In the genomic region with DNA sequence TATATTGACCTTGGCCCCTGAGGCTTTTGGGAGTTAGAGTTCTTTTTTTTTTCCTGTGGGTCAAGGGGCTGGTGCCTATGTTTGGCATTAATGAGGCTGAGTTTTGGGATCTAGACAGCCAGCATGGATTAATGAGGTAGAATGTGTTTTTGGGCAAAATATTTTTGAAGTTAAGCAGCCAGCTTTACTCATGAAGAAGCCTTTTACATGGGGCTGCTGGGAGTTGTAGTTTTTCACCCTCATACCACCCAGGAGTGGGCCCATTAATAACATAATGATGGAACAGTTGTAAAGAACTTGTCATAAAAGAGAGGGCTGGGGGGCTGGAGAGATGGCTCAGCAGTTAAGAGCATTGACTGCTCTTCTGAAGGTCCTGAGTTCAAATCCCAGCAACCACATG, we compare ENCODE assay signal across 23 mouse cellular contexts. TPM values are rescaled to one million over a fixed set of nuclear protein-coding genes. Genes with fewer than 3 reads are reported as not detected.
A peak's percentile ranks its signal among the peaks of the same experiment; 100 is the strongest.
DNase-seq lines count a peak whose midpoint lies in the region; ATAC-seq and TF ChIP-seq lines count a peak whose summit lies in the region.
"Had no signal": no experiment of that assay in that cellular context is flagged by ENCODE, and none has a peak within 500 bp of the region (broad histone marks: within the 10 kb centered on the region; RNA-seq: fewer than 3 reads in every experiment).

No protein-coding gene starts in this region.

- DNase-seq in gastrocnemius, adult 2 months: no peak
- DNase-seq in gastrocnemius, postnatal 25 days: no peak
- no peak for DNase-seq in ES-E14 (ENCODE audit: low read depth, low spot score)
- no peak for DNase-seq in cerebellum, postnatal 4 days (ENCODE audit: low spot score in 2 of 2)
- DNase-seq: adrenal gland, adult 2 months; adrenal gland, postnatal 10 days; adrenal gland, postnatal 25 days; cerebellum, adult 11 months; cerebellum, adult 18-20 months; cerebellum, adult 8-10 months; cerebellum, adult 9-11 months; cerebellum, postnatal 14 days; cerebellum, postnatal 36 days; forebrain, postnatal 0 days had no signal

- no peak overlapping the region for H3K4me2 ChIP-seq in heart, embryonic 11.5 days
- H3K4me2 ChIP-seq: embryonic facial prominence, embryonic 12.5 days; forebrain, embryonic 13.5 days; forebrain, embryonic 15.5 days had no signal

- peak overlapping the region; percentile 93 for H3K27ac ChIP-seq in gastrocnemius, adult 2 months
- H3K27ac ChIP-seq in ES-E14 (ENCODE audit: insufficient read depth, low read depth, low read length, poor library complexity, severe bottlenecking): no peak overlapping the region
- H3K27ac ChIP-seq in heart, embryonic 11.5 days (ENCODE audit: low read depth, low read length): no peak overlapping the region
- H3K27ac ChIP-seq: embryonic facial prominence, embryonic 10.5 days; embryonic facial prominence, embryonic 12.5 days; forebrain, embryonic 13.5 days; forebrain, embryonic 15.5 days had no signal

- ATAC-seq in heart, embryonic 11.5 days (replicated peaks; ENCODE audit: insufficient number of reproducible peaks, low FRiP score, low TSS enrichment): no peak
- ATAC-seq: forebrain, embryonic 13.5 days; forebrain, embryonic 15.5 days had no signal

- H3K4me3 ChIP-seq in gastrocnemius, adult 2 months: no peak overlapping the region
- no peak overlapping the region for H3K4me3 ChIP-seq in ES-E14 (ENCODE audit: insufficient read depth in 1 of 2, low read depth in 1 of 2, low read length in 2 of 2, poor library complexity in 1 of 2, severe bottlenecking in 1 of 2)
- no peak overlapping the region for H3K4me3 ChIP-seq in heart, embryonic 11.5 days (ENCODE audit: low read depth, low read length)
- H3K4me3 ChIP-seq: embryonic facial prominence, embryonic 10.5 days; embryonic facial prominence, embryonic 12.5 days; forebrain, embryonic 13.5 days; forebrain, embryonic 15.5 days had no signal

- no peak for TF ChIP-seq CTCF in gastrocnemius, adult 2 months (IDR thresholded peaks at IDR 0.05)

- intact Hi-C loops in gastrocnemius, adult 2 months (cut with DNase I): no loop called here

- no peaks in the 10 kb centered on the region for H3K27me3 ChIP-seq in heart, embryonic 11.5 days (ENCODE audit: control insufficient read depth, insufficient read depth, low read length)
- H3K27me3 ChIP-seq: embryonic facial prominence, embryonic 12.5 days; forebrain, embryonic 13.5 days; forebrain, embryonic 15.5 days had no signal

- H3K9ac ChIP-seq in ES-E14 (ENCODE audit: insufficient read depth, low read depth, low read length, poor library complexity, severe bottlenecking): no peak overlapping the region
- H3K9ac ChIP-seq in heart, embryonic 11.5 days (ENCODE audit: low read depth, low read length): no peak overlapping the region
- H3K9ac ChIP-seq: embryonic facial prominence, embryonic 12.5 days; forebrain, embryonic 13.5 days; forebrain, embryonic 15.5 days; forebrain, postnatal 0 days had no signal

- H3K9me3 ChIP-seq in ES-E14 (ENCODE audit: control insufficient read depth, insufficient read depth, low read depth, low read length): no peaks in the 10 kb centered on the region
- H3K9me3 ChIP-seq in heart, embryonic 11.5 days (replicated peaks; ENCODE audit: control insufficient read depth, low read length): no peaks in the 10 kb centered on the region
- H3K9me3 ChIP-seq: embryonic facial prominence, embryonic 10.5 days; embryonic facial prominence, embryonic 12.5 days; forebrain, embryonic 13.5 days; forebrain, embryonic 15.5 days; G1E had no signal

- H3K36me3 ChIP-seq in ES-E14 (ENCODE audit: control insufficient read depth, insufficient read depth, low read length, poor library complexity, severe bottlenecking): peaks cover 6% of the 10 kb centered on the region; the same call in 1 of the 2 replicates
- H3K36me3 ChIP-seq in heart, embryonic 11.5 days (ENCODE audit: control insufficient read depth, insufficient read depth, low read length): peaks cover 22% of the 10 kb centered on the region

- peaks cover 1 to 18% of the 10 kb centered on the region in 2 experiments; a peak in 2 of 4 replicates for H3K4me1 ChIP-seq in ES-E14 (ENCODE audit: control insufficient read depth in 2 of 2, insufficient read depth in 2 of 2, low read length in 2 of 2, poor library complexity in 1 of 2)
- peaks cover 5% of the 10 kb centered on the region; the same call in 1 of the 2 replicates for H3K4me1 ChIP-seq in heart, embryonic 11.5 days (ENCODE audit: control insufficient read depth, insufficient read depth, low read length)
- H3K4me1 ChIP-seq: embryonic facial prominence, embryonic 12.5 days; forebrain, embryonic 13.5 days; forebrain, embryonic 15.5 days had no signal

- in situ Hi-C loops in ES-E14 (cut with MboI; ENCODE audit: low sequenced_read_pairs in 2 of 2, unreplicated experiment in 2 of 2): no loop called here

TF ChIP-seq in ES-E14, 5 proteins besides CTCF, POLR2A, EP300 and RAD21:
- TF ChIP-seq CHD2 (IDR thresholded peaks at IDR 0.05; ENCODE audit: low read depth, low read length): no peak
- TF ChIP-seq HCFC1 (IDR thresholded peaks at IDR 0.05; ENCODE audit: borderline replicate concordance, insufficient read depth, low read length): peak; percentile 78

RNA-seq across cellular contexts. Expression of gene Ruvbl2, which starts 8.7 kb away (rescaled TPM):
- total RNA-seq in gastrocnemius, adult 2 months (2021): 10 to 100 TPM; 18.2 to 28.1 TPM
- 10 to 100 TPM; 23.3 to 23.8 TPM for total RNA-seq in gastrocnemius, postnatal 25 days (2021)
- 228 and 281 TPM in 2 replicates for total RNA-seq in ES-E14 (2012; rRNA removed)
- polyA plus RNA-seq in heart, embryonic 11.5 days (2014; fragmentation: Nextera tagmentation; extraction: Ambion mirVana): 98.2 and 104 TPM in 2 replicates

RNA-seq across cellular contexts. Expression of gene Gys1, which starts 11.9 kb away (rescaled TPM):
- 100 to 1,000 TPM; 279 to 365 TPM for total RNA-seq in gastrocnemius, adult 2 months (2021)
- 100 to 1,000 TPM; 243 to 327 TPM for total RNA-seq in gastrocnemius, postnatal 25 days (2021)
- 26.1 and 26.8 TPM in 2 replicates for total RNA-seq in ES-E14 (2012; rRNA removed)
- 99.1 and 106 TPM in 2 replicates for polyA plus RNA-seq in heart, embryonic 11.5 days (2014; fragmentation: Nextera tagmentation; extraction: Ambion mirVana)

RNA-seq across cellular contexts. Expression of gene Ftl1, which starts 13.1 kb away (rescaled TPM):
- total RNA-seq in gastrocnemius, adult 2 months (2021): 100 to 1,000 TPM; 122 to 149 TPM
- total RNA-seq in gastrocnemius, postnatal 25 days (2021): 100 to 1,000 TPM; 125 to 149 TPM
- total RNA-seq in ES-E14 (2012; rRNA removed): 398 and 408 TPM in 2 replicates
- 4,030 and 4,320 TPM in 2 replicates for polyA plus RNA-seq in heart, embryonic 11.5 days (2014; fragmentation: Nextera tagmentation; extraction: Ambion mirVana)

RNA-seq across cellular contexts. Expression of gene Bax, which starts 20.1 kb away (rescaled TPM):
- 10 to 100 TPM; 17.6 to 18.4 TPM for total RNA-seq in gastrocnemius, adult 2 months (2021)
- 10 to 100 TPM; 15.6 to 16.9 TPM for total RNA-seq in gastrocnemius, postnatal 25 days (2021)
- total RNA-seq in ES-E14 (2012; rRNA removed): 388 and 591 TPM in 2 replicates
- polyA plus RNA-seq in heart, embryonic 11.5 days (2014; fragmentation: Nextera tagmentation; extraction: Ambion mirVana): 91.3 and 146 TPM in 2 replicates

RNA-seq across cellular contexts. Expression of gene Lhb, which starts 26.0 kb away (rescaled TPM):
- total RNA-seq in gastrocnemius, adult 2 months (2021): under 1 TPM; 0.51 to 0.73 TPM
- 1 to 10 TPM in 1 of 2 experiments, not detected in 1; 1.6 TPM for total RNA-seq in gastrocnemius, postnatal 25 days (2021)
- total RNA-seq in ES-E14 (2012; rRNA removed): 0.37 TPM in 1 of 2 replicates, not detected in the other
- 0.33 and 0.46 TPM in 2 replicates for polyA plus RNA-seq in heart, embryonic 11.5 days (2014; fragmentation: Nextera tagmentation; extraction: Ambion mirVana)
- total RNA-seq: adrenal gland, adult 2 months; adrenal gland, postnatal 10 days; adrenal gland, postnatal 25 days; adrenal gland, postnatal 4 days; G1E had no signal
- polyA plus RNA-seq: adrenal gland, adult 2 months; C2C12; forebrain, embryonic 11.5 days; G1E had no signal
